Mouse (Mus musculus): Measurements from ENCODE around the gene Insl5.

- TF ChIP-seq CTCF (conservative IDR thresholded peaks at IDR 0.05; ENCODE audit: low read length) (no peak), POU5F1 (IDR thresholded peaks at IDR 0.05; ENCODE audit: borderline replicate concordance, low read length) (no peak), NANOG (IDR thresholded peaks at IDR 0.05; ENCODE audit: borderline replicate concordance, low read length) (no peak)
Observed at GRCm38 (mm10) chr4:103056909-103057308, 30.3 kb upstream of the Insl5 start.
